Mouse (Mus musculus) small intestine, adult 2 months (tissue): ENCODE measurements at regions not wholly inside any gene's neighbourhood (a gene's known extent, or its start where the extent isn't known, plus 50 kb on each side); places are given as distances from the start of the nearest gene placed in this dataset.

Experiments used
- H3K27ac ChIP-seq: fragments of 200-500 bp; 2 replicates; pipeline ENCODE4 v1.5.1; 2012; ENCODE audit warnings: low read depth, low read length, control low read depth, inconsistent platforms; ENCODE audit not compliant: insufficient read depth
- H3K27me3 ChIP-seq: fragments of 200-500 bp; 2 replicates; pipeline ENCODE4 v1.6.1; 2012; ENCODE audit warnings: mild to moderate bottlenecking, moderate library complexity, low read length, inconsistent platforms; ENCODE audit not compliant: control insufficient read depth, insufficient read depth
- H3K36me3 ChIP-seq: fragments of 200-500 bp; 2 replicates; pipeline ENCODE4 v1.6.1; 2012; ENCODE audit warnings: mild to moderate bottlenecking, low read length, control low read depth, inconsistent platforms; ENCODE audit not compliant: control insufficient read depth, insufficient read depth
- H3K4me1 ChIP-seq: fragments of 200-500 bp; 2 replicates; pipeline ENCODE4 v1.6.1; 2012; ENCODE audit warnings: low read length, inconsistent platforms, mixed read lengths; ENCODE audit not compliant: control insufficient read depth, insufficient read depth, insufficient read length
- H3K4me3 ChIP-seq: fragments of 200-500 bp; 2 replicates; pipeline ENCODE4 v1.5.1; 2012; ENCODE audit warnings: low read depth, mild to moderate bottlenecking, control low read depth, inconsistent platforms, low read length, moderate library complexity
- CTCF ChIP-seq: fragments of 200-500 bp; IDR thresholded peaks from 2 replicates; pipeline ENCODE4 v1.5.1; 2012; ENCODE audit warnings: low read depth, mild to moderate bottlenecking, control low read depth, inconsistent platforms, low read length, moderate library complexity, mixed read lengths; ENCODE audit not compliant: insufficient replicate concordance, insufficient read length; ENCODE audit errors: extremely low read depth
- POLR2A ChIP-seq: fragments of 200-500 bp; IDR thresholded peaks from 2 replicates; pipeline ENCODE4 v1.6.1; 2012; ENCODE audit warnings: low read depth, mild to moderate bottlenecking, control low read depth, inconsistent platforms, low read length, moderate library complexity
- WGBS: fragments of 180-500 bp; shearing (Covaris S2); methylation state at CpG from one replicate; pipeline ENCODE4 v1.1.7; 2018; 5-methylcytosine and 5-hydroxymethylcytosine counted together

GRCm38 (mm10) chr12:25289381-25289780 lies 192.4 kb upstream of the Id2 start:
- Histone ChIP-seq H3K36me3 (no peaks in the 10 kb centered on the region), H3K4me3 (no peak overlapping the region), H3K4me1 (no peaks in the 10 kb centered on the region), H3K27ac (no peak overlapping the region), H3K27me3 (no peaks in the 10 kb centered on the region)
- 87% methylated on average over 2 of the region's 2 CpGs for WGBS
- TF ChIP-seq CTCF: no peak
- TF ChIP-seq POLR2A: no peak

- no peak overlapping the region for H3K4me3 ChIP-seq
- no peaks in the 10 kb centered on the region for H3K36me3 ChIP-seq
- WGBS: 40% methylated on average over 3 of the region's 3 CpGs
- no peak overlapping the region for H3K27ac ChIP-seq
- H3K4me1 ChIP-seq: no peaks in the 10 kb centered on the region
- TF ChIP-seq POLR2A (no peak), CTCF (no peak)
- H3K27me3 ChIP-seq: no peaks in the 10 kb centered on the region
Observed at GRCm38 (mm10) chr12:25283808-25284207, 186.9 kb upstream of the Id2 start.

GRCm38 (mm10) chr12:25281438-25281837 lies 184.5 kb upstream of the Id2 start:
- Histone ChIP-seq H3K4me3 (no peak overlapping the region), H3K36me3 (no peaks in the 10 kb centered on the region), H3K4me1 (no peaks in the 10 kb centered on the region), H3K27me3 (no peaks in the 10 kb centered on the region), H3K27ac (no peak overlapping the region)
- 69% methylated on average over 1 of the region's 1 CpGs for WGBS
- TF ChIP-seq CTCF (no peak), POLR2A (no peak)

GRCm38 (mm10) chr12:25273631-25274305 lies 176.8 kb upstream of the Id2 start:
- TF ChIP-seq POLR2A: no peak
- no peak for TF ChIP-seq CTCF
- no peaks in the 10 kb centered on the region for H3K36me3 ChIP-seq
- no peaks in the 10 kb centered on the region for H3K27me3 ChIP-seq
- no peak overlapping the region for H3K4me3 ChIP-seq
- no peak overlapping the region for H3K27ac ChIP-seq
- peaks cover 16% of the 10 kb centered on the region; the same call in 1 of the 2 replicates for H3K4me1 ChIP-seq
- 46% methylated on average over 6 of the region's 6 CpGs for WGBS

- no peaks in the 10 kb centered on the region for H3K36me3 ChIP-seq
- no peak overlapping the region for H3K27ac ChIP-seq
- no peak for TF ChIP-seq POLR2A
- TF ChIP-seq CTCF: no peak
- no peak overlapping the region for H3K4me3 ChIP-seq
- 74% methylated on average over 3 of the region's 3 CpGs for WGBS
- H3K27me3 ChIP-seq: no peaks in the 10 kb centered on the region
- peaks cover 16% of the 10 kb centered on the region; the same call in 1 of the 2 replicates for H3K4me1 ChIP-seq
Observed at GRCm38 (mm10) chr12:25272752-25273125, 175.8 kb upstream of the Id2 start.

GRCm38 (mm10) chr12:25272114-25272751 lies 175.3 kb upstream of the Id2 start:
- 27% methylated on average over 6 of the region's 6 CpGs for WGBS
- H3K27ac ChIP-seq: no peak overlapping the region

GRCm38 (mm10) chr12:25269878-25270277 lies 172.9 kb upstream of the Id2 start:
- Histone ChIP-seq H3K36me3 (no peaks in the 10 kb centered on the region), H3K27ac (no peak overlapping the region), H3K27me3 (no peaks in the 10 kb centered on the region), H3K4me1 (peaks cover 30% of the 10 kb centered on the region), H3K4me3 (no peak overlapping the region)
- TF ChIP-seq CTCF (no peak), POLR2A (no peak)
- WGBS: 37% methylated on average over 3 of the region's 3 CpGs

More at GRCm38 (mm10) chr12:25272114-25272751, 175.3 kb upstream of the Id2 start:
- no peaks in the 10 kb centered on the region for H3K27me3 ChIP-seq
- no peak overlapping the region for H3K4me3 ChIP-seq
- no peaks in the 10 kb centered on the region for H3K36me3 ChIP-seq
- TF ChIP-seq CTCF: no peak
- no peak for TF ChIP-seq POLR2A
- peaks cover 16% of the 10 kb centered on the region; the same call in 1 of the 2 replicates for H3K4me1 ChIP-seq
